Mouse (Mus musculus) hindbrain, embryonic 15.5 days (tissue): ENCODE results near the gene Ntm. TPM values are rescaled to one million over a fixed set of nuclear protein-coding genes. Genes with fewer than 3 reads are reported as not detected.

Experiments used
- ATAC-seq: fragments of 200-750 bp; cut with Nextera tagmentation; 2 replicates; pipeline ENCODE4 v1.8.0; 2017; ENCODE audit warnings: low read depth, moderate number of reproducible peaks, moderate TSS enrichment; ENCODE audit not compliant: low FRiP score
- H3K27ac ChIP-seq: fragments of 300-500 bp; sonication (generic); replicated peaks from 2 replicates; pipeline ENCODE4 v1.5.1; 2015; ENCODE audit warnings: mild to moderate bottlenecking, inconsistent platforms
- H3K27me3 ChIP-seq: fragments of 300-500 bp; sonication (generic); 2 replicates; pipeline ENCODE4 v1.6.1; 2015; ENCODE audit warnings: control low read depth, inconsistent platforms
- H3K36me3 ChIP-seq: fragments of 300-500 bp; sonication (generic); 2 replicates; pipeline ENCODE4 v1.6.1; 2015; ENCODE audit warnings: control low read depth, inconsistent platforms
- H3K4me1 ChIP-seq: fragments of 300-500 bp; sonication (generic); replicated peaks from 2 replicates; pipeline ENCODE4 v1.6.1; 2015; ENCODE audit warnings: control low read depth, inconsistent platforms
- H3K4me2 ChIP-seq: fragments of 300-500 bp; sonication (generic); 2 replicates; pipeline ENCODE4 v1.6.1; 2015; ENCODE audit warnings: moderate library complexity, mild to moderate bottlenecking, inconsistent platforms
- H3K4me3 ChIP-seq: fragments of 300-500 bp; sonication (generic); 2 replicates; pipeline ENCODE4 v1.5.1; 2015; ENCODE audit warnings: mild to moderate bottlenecking, inconsistent platforms
- H3K9ac ChIP-seq: fragments of 300-500 bp; sonication (generic); 2 replicates; pipeline ENCODE4 v1.6.1; 2015; ENCODE audit warnings: inconsistent platforms
- H3K9me3 ChIP-seq: fragments of 300-500 bp; sonication (generic); 2 replicates; pipeline ENCODE4 v1.6.1; 2016; ENCODE audit warnings: control low read depth, inconsistent platforms
- WGBS: fragments of 180-500 bp; shearing (Covaris S2); methylation state at CpG from one replicate; pipeline ENCODE4 v1.1.7; 2015; 5-methylcytosine and 5-hydroxymethylcytosine counted together
- polyA plus RNA-seq: library from polyadenylated mRNA; unstranded; fragments of >200 nt; fragmentation: Nextera tagmentation; extraction: Ambion mirVana; gene quantifications from 2 replicates; pipeline ENCODE4 v1.2.1, GENCODE M21; 2015

Gene Ntm
- polyA plus RNA-seq, 1 experiment from 2014 or later, result 250 TPM

DNA sequence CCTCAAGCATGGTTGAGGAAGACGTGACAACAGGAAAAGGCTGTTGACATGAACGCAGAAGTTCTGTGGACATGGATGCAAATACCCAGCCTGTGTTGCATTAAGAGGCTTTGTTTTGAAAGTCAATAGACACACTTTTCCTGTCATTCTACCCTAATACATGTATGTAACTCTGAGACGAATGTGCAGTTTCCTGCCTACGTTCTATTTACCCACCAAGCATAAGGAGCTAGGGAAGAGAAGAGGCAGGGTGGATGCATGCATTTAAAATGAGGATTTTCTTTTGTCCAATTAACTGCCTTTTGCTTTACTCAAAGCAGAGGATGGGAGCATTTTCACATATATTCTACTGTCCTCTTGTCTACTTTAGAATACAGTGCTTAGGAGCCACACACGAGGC lies 858.5 kb downstream of the Ntm start:
- Histone ChIP-seq H3K9me3 (no peaks in the 10 kb centered on the region), H3K9ac (no peak overlapping the region), H3K36me3 (no peaks in the 10 kb centered on the region), H3K27me3 (no peaks in the 10 kb centered on the region), H3K4me2 (no peak overlapping the region), H3K27ac (no peak overlapping the region), H3K4me3 (no peak overlapping the region), H3K4me1 (peaks cover 9% of the 10 kb centered on the region; the same call in 1 of the 2 replicates)
- ATAC-seq, result no peak
- WGBS, result 74% methylated on average over 5 of the region's 5 CpGs

DNA sequence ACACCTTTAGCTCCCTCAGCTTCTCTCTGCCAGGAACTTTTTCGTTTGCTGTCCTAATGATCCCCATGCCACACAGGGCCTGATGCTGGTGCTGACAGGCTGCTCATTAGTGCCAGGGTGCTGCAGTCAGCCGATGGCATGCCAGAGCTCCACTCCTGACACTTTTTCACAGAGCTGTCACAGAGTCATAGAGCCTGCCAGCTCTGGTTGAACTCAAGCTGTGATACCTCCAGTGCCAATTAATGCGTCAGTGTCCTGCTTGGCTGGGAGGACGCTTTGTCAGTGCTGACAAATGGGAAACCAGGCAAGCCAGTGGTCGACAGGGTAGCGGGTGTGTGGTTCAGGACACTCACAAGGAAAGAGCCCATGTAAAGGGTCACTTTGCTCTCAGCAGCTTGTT lies 858.9 kb downstream of the Ntm start:
- Histone ChIP-seq H3K27ac (no peak overlapping the region), H3K4me1 (peaks cover 9% of the 10 kb centered on the region; the same call in 1 of the 2 replicates), H3K36me3 (no peaks in the 10 kb centered on the region), H3K4me2 (no peak overlapping the region), H3K27me3 (no peaks in the 10 kb centered on the region), H3K9me3 (no peaks in the 10 kb centered on the region), H3K4me3 (no peak overlapping the region), H3K9ac (no peak overlapping the region)
- 37% methylated on average over 6 of the region's 6 CpGs for WGBS
- ATAC-seq, result peak; percentile 63

GRCm38 (mm10) chr9:29100624-29101023 lies 862.3 kb downstream of the Ntm start:
- Histone ChIP-seq H3K9me3 (no peaks in the 10 kb centered on the region), H3K4me1 (no peaks in the 10 kb centered on the region; the same call in 1 of the 2 replicates), H3K4me2 (no peak overlapping the region), H3K36me3 (no peaks in the 10 kb centered on the region), H3K4me3 (no peak overlapping the region), H3K9ac (no peak overlapping the region), H3K27ac (no peak overlapping the region), H3K27me3 (no peaks in the 10 kb centered on the region)
- ATAC-seq, result no peak
- WGBS, result 82% methylated on average over 5 of the region's 5 CpGs

- H3K27me3 ChIP-seq, result no peaks in the 10 kb centered on the region
- H3K4me3 ChIP-seq, result no peak overlapping the region
- peaks cover 9% of the 10 kb centered on the region for H3K4me1 ChIP-seq
- H3K36me3 ChIP-seq, result no peaks in the 10 kb centered on the region
- H3K27ac ChIP-seq, result no peak overlapping the region
- no peak for ATAC-seq
- no peaks in the 10 kb centered on the region for H3K9me3 ChIP-seq
- no peak overlapping the region for H3K4me2 ChIP-seq
- no peak overlapping the region for H3K9ac ChIP-seq
Observed at GRCm38 (mm10) chr9:29092443-29092842, 870.5 kb downstream of the Ntm start.

- Histone ChIP-seq H3K4me2 (no peak overlapping the region), H3K27me3 (no peaks in the 10 kb centered on the region), H3K9ac (no peak overlapping the region), H3K4me1 (peaks cover 12% of the 10 kb centered on the region), H3K36me3 (no peaks in the 10 kb centered on the region), H3K4me3 (no peak overlapping the region), H3K27ac (no peak overlapping the region), H3K9me3 (no peaks in the 10 kb centered on the region)
- 68% methylated on average over 5 of the region's 5 CpGs for WGBS
- no peak for ATAC-seq
Observed at GRCm38 (mm10) chr9:29088657-29089056, 874.3 kb downstream of the Ntm start.

DNA sequence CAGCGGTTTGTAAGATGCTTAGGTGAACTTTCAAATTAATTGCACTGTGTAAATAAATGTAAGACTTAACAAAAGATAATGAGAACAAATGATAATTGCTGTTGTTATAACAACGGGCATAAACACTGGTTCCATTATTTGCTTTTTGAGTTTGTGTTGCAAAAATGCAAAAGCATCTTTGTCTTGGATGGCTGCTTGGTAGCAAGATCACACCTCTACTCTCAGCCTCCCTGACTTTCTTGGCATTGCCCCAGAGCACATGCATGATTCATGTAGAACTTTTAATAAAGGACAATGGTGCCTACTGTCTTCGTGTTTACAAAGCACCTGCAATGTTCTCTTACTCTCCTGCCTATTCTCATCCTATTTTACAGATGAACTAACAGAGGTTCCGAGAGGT lies 875.3 kb downstream of the Ntm start:
- Histone ChIP-seq H3K27ac (no peak overlapping the region), H3K27me3 (no peaks in the 10 kb centered on the region), H3K4me2 (no peak overlapping the region), H3K9ac (no peak overlapping the region), H3K9me3 (no peaks in the 10 kb centered on the region), H3K4me3 (no peak overlapping the region), H3K4me1 (peaks cover 12% of the 10 kb centered on the region), H3K36me3 (no peaks in the 10 kb centered on the region)
- WGBS, result 42% methylated on average over 4 of the region's 4 CpGs
- ATAC-seq, result no peak

DNA sequence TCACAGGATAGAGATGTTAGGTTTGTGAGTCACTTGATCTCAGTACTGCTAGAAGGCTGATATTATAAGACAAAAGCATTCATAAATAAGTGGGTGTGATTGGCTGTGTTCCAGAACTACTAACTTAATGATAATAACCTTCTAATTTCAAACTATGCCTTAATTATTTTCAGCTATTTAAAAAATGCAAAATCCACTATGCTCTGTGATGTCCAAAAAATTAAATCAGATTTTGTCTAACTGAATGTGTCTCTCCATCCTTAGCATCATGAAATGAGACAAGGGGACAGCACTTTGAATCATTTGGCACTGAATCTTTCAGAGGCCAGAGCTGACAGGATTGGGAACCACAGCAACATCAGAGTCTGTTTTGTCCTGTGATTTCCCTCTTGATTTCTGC lies 875.8 kb downstream of the Ntm start:
- no peak overlapping the region for H3K27ac ChIP-seq
- no peak overlapping the region for H3K9ac ChIP-seq
- H3K4me3 ChIP-seq, result no peak overlapping the region
- no peak for ATAC-seq
- H3K36me3 ChIP-seq, result no peaks in the 10 kb centered on the region
- H3K27me3 ChIP-seq, result no peaks in the 10 kb centered on the region
- H3K9me3 ChIP-seq, result no peaks in the 10 kb centered on the region
- H3K4me2 ChIP-seq, result no peak overlapping the region
- H3K4me1 ChIP-seq, result peaks cover 12% of the 10 kb centered on the region

GRCm38 (mm10) chr9:29075924-29076577 lies 886.9 kb downstream of the Ntm start:
- no peak overlapping the region for H3K9ac ChIP-seq
- 71% methylated on average over 5 of the region's 5 CpGs for WGBS
- H3K36me3 ChIP-seq, result no peaks in the 10 kb centered on the region
- H3K27me3 ChIP-seq, result no peaks in the 10 kb centered on the region
- H3K27ac ChIP-seq, result peak overlapping the region; percentile 47; the same call in 1 of the 2 replicates
- peak; percentile 57 for ATAC-seq
- no peaks in the 10 kb centered on the region for H3K9me3 ChIP-seq
- H3K4me1 ChIP-seq, result peaks cover 33% of the 10 kb centered on the region
- H3K4me2 ChIP-seq, result no peak overlapping the region
- H3K4me3 ChIP-seq, result no peak overlapping the region

- WGBS, result 69% methylated on average over 2 of the region's 2 CpGs
- Histone ChIP-seq H3K9ac (no peak overlapping the region), H3K4me2 (no peak overlapping the region), H3K9me3 (no peaks in the 10 kb centered on the region), H3K27me3 (no peaks in the 10 kb centered on the region), H3K4me3 (no peak overlapping the region), H3K4me1 (peaks cover 34% of the 10 kb centered on the region), H3K27ac (no peak overlapping the region), H3K36me3 (no peaks in the 10 kb centered on the region)
- ATAC-seq, result no peak
Observed at GRCm38 (mm10) chr9:29075243-29075642, 887.7 kb downstream of the Ntm start.

- no peaks in the 10 kb centered on the region for H3K9me3 ChIP-seq
- H3K4me2 ChIP-seq, result no peak overlapping the region
- H3K27me3 ChIP-seq, result no peaks in the 10 kb centered on the region
- 57% methylated on average over 2 of the region's 2 CpGs for WGBS
- ATAC-seq, result 0 out of 2 replicates have a peak, but pooled peaks have one; percentile 35
- H3K4me1 ChIP-seq, result peaks cover 34% of the 10 kb centered on the region
- no peaks in the 10 kb centered on the region for H3K36me3 ChIP-seq
- H3K4me3 ChIP-seq, result no peak overlapping the region
- no peak overlapping the region for H3K27ac ChIP-seq
- H3K9ac ChIP-seq, result no peak overlapping the region
Observed at GRCm38 (mm10) chr9:29074494-29074893, 888.4 kb downstream of the Ntm start.

DNA sequence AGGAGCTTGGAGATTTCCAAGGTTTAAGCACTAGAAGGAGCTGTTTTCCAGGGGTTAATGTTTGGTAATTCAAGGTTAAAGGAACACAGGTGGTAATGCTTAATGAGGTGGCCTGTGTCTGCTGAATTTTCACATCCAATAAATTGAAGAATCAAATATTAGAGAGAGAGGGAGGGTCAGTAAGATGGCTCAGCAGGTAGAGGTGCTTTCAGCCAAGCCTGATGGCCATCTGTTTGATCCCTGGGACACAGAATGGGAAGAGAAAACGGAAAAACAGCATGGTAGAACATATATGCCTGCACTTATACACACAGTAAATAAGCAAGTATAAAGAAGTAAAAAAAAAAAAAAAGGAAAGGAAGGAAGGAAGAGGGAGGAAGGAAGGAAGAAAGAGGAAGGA lies 890.9 kb downstream of the Ntm start:
- Histone ChIP-seq H3K27ac (peak overlapping the region; percentile 13; the same call in 1 of the 2 replicates), H3K4me1 (peaks cover 28% of the 10 kb centered on the region), H3K9me3 (no peaks in the 10 kb centered on the region), H3K4me2 (no peak overlapping the region), H3K36me3 (no peaks in the 10 kb centered on the region), H3K27me3 (no peaks in the 10 kb centered on the region), H3K9ac (no peak overlapping the region), H3K4me3 (no peak overlapping the region)
- 64% methylated on average over 1 of the region's 1 CpGs for WGBS
- ATAC-seq, result no peak

- H3K27me3 ChIP-seq, result no peaks in the 10 kb centered on the region
- no peak overlapping the region for H3K4me2 ChIP-seq
- no peak overlapping the region for H3K27ac ChIP-seq
- H3K4me3 ChIP-seq, result no peak overlapping the region
- peaks cover 8% of the 10 kb centered on the region; the same call in 1 of the 2 replicates for H3K4me1 ChIP-seq
- ATAC-seq, result no peak
- WGBS, result 83% methylated on average over 5 of the region's 5 CpGs
- no peak overlapping the region for H3K9ac ChIP-seq
- no peaks in the 10 kb centered on the region for H3K36me3 ChIP-seq
- H3K9me3 ChIP-seq, result no peaks in the 10 kb centered on the region
Observed at GRCm38 (mm10) chr9:29067572-29067971, 895.4 kb downstream of the Ntm start.

- Histone ChIP-seq H3K4me1 (peaks cover 11% of the 10 kb centered on the region), H3K27me3 (no peaks in the 10 kb centered on the region), H3K4me3 (no peak overlapping the region), H3K4me2 (no peak overlapping the region), H3K9me3 (no peaks in the 10 kb centered on the region), H3K27ac (no peak overlapping the region), H3K9ac (no peak overlapping the region), H3K36me3 (no peaks in the 10 kb centered on the region)
- 72% methylated on average over 6 of the region's 6 CpGs for WGBS
- ATAC-seq, result no peak
Observed at GRCm38 (mm10) chr9:29060293-29060692, 902.6 kb downstream of the Ntm start.
